Mouse (Mus musculus) megakaryocyte, embryonic 14.5 days (primary cell): ENCODE measurements around the gene Gm14412.
"Not testable (repeated sequence)": the region's sequence is repeated elsewhere in the genome, so short reads cannot be mapped to it uniquely, and the experiment has no call there.

Experiments
- FLI1 ChIP-seq: IDR thresholded peaks from 2 replicates; pipeline ENCODE4 v1.6.1; 2012; ENCODE audit warnings: low read length, inconsistent platforms, mixed read lengths
- GATA1 ChIP-seq: IDR thresholded peaks from 3 replicates; pipeline ENCODE4 v1.6.1; 2012; ENCODE audit warnings: mixed read lengths, low read length, inconsistent platforms, borderline replicate concordance

DNA sequence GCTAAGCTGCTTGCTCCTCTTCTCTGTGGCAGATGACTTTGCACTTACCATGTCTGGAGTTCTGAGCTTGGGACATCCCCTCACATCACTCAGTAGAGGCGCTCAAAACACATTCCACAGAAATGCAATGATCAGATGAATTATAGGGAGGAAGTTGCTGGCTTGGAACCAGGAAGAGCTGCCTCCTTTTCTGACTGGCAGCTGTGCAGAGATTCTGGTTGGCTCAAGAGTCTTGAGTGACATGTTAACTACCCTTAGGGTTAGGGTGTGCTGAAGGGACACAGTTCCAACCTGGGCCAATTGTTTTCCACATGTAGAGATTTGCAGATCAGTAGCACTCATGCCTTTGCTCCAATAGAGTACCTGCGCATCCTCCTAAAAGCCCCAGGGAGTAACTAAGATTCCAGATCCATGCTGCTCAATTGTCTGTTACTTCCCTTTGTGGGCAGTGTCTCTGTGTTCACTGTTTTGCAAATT is at the start of gene Gm14412:
- TF ChIP-seq GATA1, FLI1: not testable (repeated sequence)
